Mouse (Mus musculus) erythroid progenitor cell, adult 5-6 weeks (primary cell): Measurements from ENCODE around the gene Tmem107. TPM values are rescaled to one million over a fixed set of nuclear protein-coding genes. Genes with fewer than 3 reads are reported as not detected.
A peak's percentile ranks its signal among the peaks of the same experiment; 100 is the strongest.

Source experiments
- ATAC-seq: replicated peaks from 2 replicates; pipeline ENCODE4 v1.8.0; 2016; ENCODE audit warnings: moderate number of reproducible peaks, mild to moderate bottlenecking, moderate TSS enrichment, inconsistent platforms; ENCODE audit not compliant: poor library complexity, low FRiP score, severe bottlenecking
- total RNA-seq, 2 experiments: library from RNA; stranded (forward) in 1 of 2; stranded (reverse) in 1 of 2; fragments of 150-400 nt in 1 of 2; fragments of 186-747, 209-891 nt in 1 of 2; gene quantifications; 2 replicates each; pipeline versions ENCODE4 v1.2.3 to v1.2.4; 2015 to 2017; ENCODE audit warnings: low replicate concordance in 2 of 2

Tmem107 gene
- total RNA-seq, 2 experiments from 2014 or later, result 12.6 to 27.7 TPM

GRCm38 (mm10) chr11:69102403-69102725 lies 31.8 kb downstream of the Tmem107 start:
- ATAC-seq, result no peak

GRCm38 (mm10) chr11:69103121-69103520 lies 32.5 kb downstream of the Tmem107 start:
- no peak for ATAC-seq

- ATAC-seq, result no peak
These were observed 33.2 kb downstream of the Tmem107 start for GRCm38 (mm10) chr11:69103531-69104435.

- ATAC-seq, result no peak
These were observed 33.9 kb downstream of the Tmem107 start for GRCm38 (mm10) chr11:69104487-69104886.

GRCm38 (mm10) chr11:69105227-69105626 lies 34.6 kb downstream of the Tmem107 start:
- no peak for ATAC-seq

GRCm38 (mm10) chr11:69105796-69106195 lies 35.2 kb downstream of the Tmem107 start:
- no peak for ATAC-seq

- ATAC-seq, result no peak
These were observed 35.7 kb downstream of the Tmem107 start for GRCm38 (mm10) chr11:69106299-69106698.

- ATAC-seq, result no peak
These were observed 36.2 kb downstream of the Tmem107 start for GRCm38 (mm10) chr11:69106842-69107241.

GRCm38 (mm10) chr11:69107676-69108075 lies 37.1 kb downstream of the Tmem107 start:
- no peak for ATAC-seq

- no peak for ATAC-seq
These were observed 37.6 kb downstream of the Tmem107 start for GRCm38 (mm10) chr11:69108223-69108622.

- no peak for ATAC-seq
These were observed 38.7 kb downstream of the Tmem107 start for GRCm38 (mm10) chr11:69109032-69109900.

GRCm38 (mm10) chr11:69110319-69111046 lies 39.9 kb downstream of the Tmem107 start:
- ATAC-seq, result peak; percentile 77

- ATAC-seq, result no peak
These were observed 40.6 kb downstream of the Tmem107 start for GRCm38 (mm10) chr11:69111051-69111810.

- ATAC-seq, result no peak
These were observed 41.3 kb downstream of the Tmem107 start for GRCm38 (mm10) chr11:69111865-69112264.

GRCm38 (mm10) chr11:69114018-69114417 lies 43.4 kb downstream of the Tmem107 start:
- no peak for ATAC-seq

GRCm38 (mm10) chr11:69114621-69115020 lies 44.0 kb downstream of the Tmem107 start:
- ATAC-seq, result no peak

GRCm38 (mm10) chr11:69116843-69117242 lies 46.2 kb downstream of the Tmem107 start:
- ATAC-seq, result no peak

- ATAC-seq, result peak; percentile 69
These were observed 47.4 kb downstream of the Tmem107 start for GRCm38 (mm10) chr11:69117737-69118695.
